Mouse (Mus musculus) testis, adult 2 months (tissue): ENCODE measurements around the gene Palm2.

Experiments
- CTCF ChIP-seq: fragments of 200-500 bp; IDR thresholded peaks from 2 replicates; pipeline ENCODE4 v1.5.1; 2012; ENCODE audit warnings: low read depth, mild to moderate bottlenecking, inconsistent platforms, low read length, moderate library complexity; ENCODE audit not compliant: control insufficient read depth, insufficient read depth, insufficient replicate concordance
- POLR2A ChIP-seq: fragments of 200-500 bp; IDR thresholded peaks from 2 replicates; pipeline ENCODE4 v1.6.1; 2012; ENCODE audit warnings: low read depth, mild to moderate bottlenecking, inconsistent platforms, low read length, moderate library complexity; ENCODE audit not compliant: control insufficient read depth

DNA sequence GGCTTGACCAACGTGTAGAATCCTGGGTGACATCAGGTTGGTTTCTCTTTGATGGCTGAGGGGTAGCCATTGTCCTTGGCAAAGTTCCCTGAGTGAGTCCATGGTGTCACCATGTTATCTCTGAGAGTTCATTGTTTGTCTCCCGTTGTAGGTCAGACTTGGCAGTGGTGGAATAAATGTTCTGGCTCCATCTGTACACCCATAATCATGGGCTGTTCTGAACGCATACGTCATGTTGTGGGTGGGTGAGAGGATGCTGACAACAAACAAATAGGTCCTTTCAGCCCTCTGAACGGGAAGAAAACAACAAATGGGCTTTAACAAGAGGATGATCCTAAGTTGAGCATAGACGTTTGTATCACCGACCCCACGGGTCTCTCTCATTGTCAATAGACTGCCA, 5.7 kb upstream of the Palm2 start:
- TF ChIP-seq CTCF: no peak
- TF ChIP-seq POLR2A: no peak
